Mouse (Mus musculus): Measurements from ENCODE around the gene Golph3. TPM values are rescaled to one million over a fixed set of nuclear protein-coding genes. Genes with fewer than 3 reads are reported as not detected.
"Not testable (repeated sequence)": the region's sequence is repeated elsewhere in the genome, so short reads cannot be mapped to it uniquely, and the experiment has no call there.

Gene Golph3
- polyA plus RNA-seq, 1 experiment, result 78.8 TPM

- no peak for DNase-seq (ENCODE audit: extremely low spot score in 1 of 2, low spot score in 1 of 2)
Measured at GRCm38 (mm10) chr15:12355261-12355660, 34.0 kb downstream of the Golph3 start.

GRCm38 (mm10) chr15:12355907-12356306 is 34.7 kb downstream of the Golph3 start:
- DNase-seq (ENCODE audit: extremely low spot score in 1 of 2, low spot score in 1 of 2), result no peak

- DNase-seq (ENCODE audit: extremely low spot score in 1 of 2, low spot score in 1 of 2), result no peak
Measured at GRCm38 (mm10) chr15:12357459-12357858, 36.2 kb downstream of the Golph3 start.

GRCm38 (mm10) chr15:12358384-12358783 is 37.1 kb downstream of the Golph3 start:
- DNase-seq (ENCODE audit: extremely low spot score in 1 of 2, low spot score in 1 of 2), result no peak

- DNase-seq (ENCODE audit: extremely low spot score in 1 of 2, low spot score in 1 of 2), result no peak
Measured at GRCm38 (mm10) chr15:12360519-12361212, 39.4 kb downstream of the Golph3 start.

- no peak for DNase-seq (ENCODE audit: extremely low spot score in 1 of 2, low spot score in 1 of 2)
Measured at GRCm38 (mm10) chr15:12362001-12362700, 40.9 kb downstream of the Golph3 start.

GRCm38 (mm10) chr15:12362701-12363040 is 41.4 kb downstream of the Golph3 start:
- peak; percentile 36 to 63 for DNase-seq (ENCODE audit: extremely low spot score in 1 of 2, low spot score in 1 of 2)

GRCm38 (mm10) chr15:12364096-12364495 is 42.8 kb downstream of the Golph3 start:
- no peak for DNase-seq (ENCODE audit: extremely low spot score in 1 of 2, low spot score in 1 of 2)

GRCm38 (mm10) chr15:12365416-12366071 is 44.3 kb downstream of the Golph3 start:
- DNase-seq (ENCODE audit: extremely low spot score in 1 of 2, low spot score in 1 of 2), result no peak

- DNase-seq (ENCODE audit: extremely low spot score in 1 of 2, low spot score in 1 of 2), result peak; percentile 35 to 74
Measured at GRCm38 (mm10) chr15:12366072-12366469, 44.8 kb downstream of the Golph3 start.

GRCm38 (mm10) chr15:12366580-12367305 is 45.5 kb downstream of the Golph3 start:
- not testable (repeated sequence) for DNase-seq (ENCODE audit: extremely low spot score in 1 of 2, low spot score in 1 of 2)

- DNase-seq (ENCODE audit: extremely low spot score in 1 of 2, low spot score in 1 of 2), result no peak
Measured at GRCm38 (mm10) chr15:12367306-12368080, 46.2 kb downstream of the Golph3 start.

- DNase-seq (ENCODE audit: extremely low spot score in 1 of 2, low spot score in 1 of 2), result no peak
Measured at GRCm38 (mm10) chr15:12368357-12368756, 47.1 kb downstream of the Golph3 start.

GRCm38 (mm10) chr15:12368850-12369249 is 47.6 kb downstream of the Golph3 start:
- DNase-seq (ENCODE audit: extremely low spot score in 1 of 2, low spot score in 1 of 2), result no peak

GRCm38 (mm10) chr15:12370096-12370495 is 48.8 kb downstream of the Golph3 start:
- no peak for DNase-seq (ENCODE audit: extremely low spot score in 1 of 2, low spot score in 1 of 2)

- DNase-seq (ENCODE audit: extremely low spot score in 1 of 2, low spot score in 1 of 2), result peak; percentile 46 to 89
Measured at GRCm38 (mm10) chr15:12371183-12371582, 49.9 kb downstream of the Golph3 start.

- no peak for DNase-seq (ENCODE audit: extremely low spot score in 1 of 2, low spot score in 1 of 2)
Measured at GRCm38 (mm10) chr15:12373496-12373895, 52.2 kb downstream of the Golph3 start.

GRCm38 (mm10) chr15:12373918-12374317 is 52.7 kb downstream of the Golph3 start:
- no peak for DNase-seq (ENCODE audit: extremely low spot score in 1 of 2, low spot score in 1 of 2)

- no peak for DNase-seq (ENCODE audit: extremely low spot score in 1 of 2, low spot score in 1 of 2)
Measured at GRCm38 (mm10) chr15:12374916-12375315, 53.7 kb downstream of the Golph3 start.

GRCm38 (mm10) chr15:12375641-12376311 is 54.5 kb downstream of the Golph3 start:
- DNase-seq (ENCODE audit: extremely low spot score in 1 of 2, low spot score in 1 of 2), result peak; percentile 41 to 77
